ENCODE assay signal across 27 mouse cellular contexts in genomic region chr9:28012664-28013063, GRCm38 (mm10).
DNase-seq lines count a peak whose midpoint lies in the region; ATAC-seq lines count a peak whose summit lies in the region.
"Had no signal": no experiment of that assay in that cellular context is flagged by ENCODE, and none has a peak within 500 bp of the region (broad histone marks: within the 10 kb centered on the region; RNA-seq: fewer than 3 reads in every experiment).

No protein-coding gene starts in this region.

- H3K9me3 ChIP-seq in forebrain, embryonic 15.5 days = no peaks in the 10 kb centered on the region
- no peaks in the 10 kb centered on the region for H3K9me3 ChIP-seq in forebrain, embryonic 13.5 days (replicated peaks)
- H3K9me3 ChIP-seq: G1E; hindbrain, embryonic 10.5 days; kidney, embryonic 15.5 days; limb, embryonic 13.5 days; lung, embryonic 15.5 days; midbrain, embryonic 10.5 days; midbrain, embryonic 15.5 days; neural tube, embryonic 15.5 days had no signal

- ATAC-seq in forebrain, embryonic 15.5 days (replicated peaks) = no peak
- no peak for ATAC-seq in forebrain, embryonic 13.5 days
- ATAC-seq: hindbrain, embryonic 16.5 days; midbrain, embryonic 15.5 days had no signal

- H3K4me1 ChIP-seq in forebrain, embryonic 15.5 days = peaks cover 11% of the 10 kb centered on the region; the same call in 1 of the 2 replicates
- peaks cover 7% of the 10 kb centered on the region; the same call in 1 of the 2 replicates for H3K4me1 ChIP-seq in forebrain, embryonic 13.5 days
- H3K4me1 ChIP-seq: hindbrain, embryonic 10.5 days; kidney, embryonic 15.5 days; lung, embryonic 15.5 days had no signal

- H3K27me3 ChIP-seq in forebrain, embryonic 15.5 days = no peaks in the 10 kb centered on the region
- no peaks in the 10 kb centered on the region for H3K27me3 ChIP-seq in forebrain, embryonic 13.5 days
- H3K27me3 ChIP-seq: kidney, embryonic 15.5 days; lung, embryonic 15.5 days; midbrain, embryonic 15.5 days; neural tube, embryonic 15.5 days had no signal

- peak; percentile 16 for DNase-seq in layer of hippocampus, adult 9-11 months
- DNase-seq in layer of hippocampus, adult 9-10 months (ENCODE audit: low spot score) = no peak
- peak; percentile 35 to 49 for DNase-seq in right cerebral cortex, adult 2 months (ENCODE audit: low spot score in 2 of 2)
- DNase-seq in right cerebral cortex, postnatal 10 days (ENCODE audit: low spot score in 2 of 2) = no peak
- DNase-seq in spleen, adult 18-20 months = no peak
- DNase-seq: adrenal gland, postnatal 10 days; cerebellum, adult 11-12 months; cerebellum, postnatal 10 days; heart, postnatal 14 days; kidney, adult 18-20 months; kidney, postnatal 25 days; retina, postnatal 1 day; thymus, adult 18-20 months; thymus, postnatal 25 days had no signal

- H3K4me3 ChIP-seq in forebrain, embryonic 15.5 days = no peak overlapping the region
- H3K4me3 ChIP-seq in forebrain, embryonic 13.5 days = no peak overlapping the region
- H3K4me3 ChIP-seq: erythroblast, embryonic 14.5 days; hindbrain, embryonic 10.5 days; kidney, embryonic 15.5 days; limb, embryonic 13.5 days; lung, embryonic 15.5 days; midbrain, embryonic 10.5 days; midbrain, embryonic 15.5 days; neural tube, embryonic 15.5 days had no signal

- no peaks in the 10 kb centered on the region for H3K36me3 ChIP-seq in forebrain, embryonic 15.5 days
- no peaks in the 10 kb centered on the region for H3K36me3 ChIP-seq in forebrain, embryonic 13.5 days (ENCODE audit: poor library complexity, severe bottlenecking)
- H3K36me3 ChIP-seq: G1E; hindbrain, embryonic 10.5 days; kidney, embryonic 15.5 days; limb, embryonic 13.5 days; lung, embryonic 15.5 days; midbrain, embryonic 10.5 days; midbrain, embryonic 15.5 days; neural tube, embryonic 15.5 days had no signal

- 48% methylated on average over 7 of the region's 7 CpGs for WGBS in forebrain, embryonic 15.5 days
- WGBS in forebrain, embryonic 13.5 days = 71% methylated on average over 7 of the region's 7 CpGs

- H3K9ac ChIP-seq in forebrain, embryonic 15.5 days (replicated peaks) = no peak overlapping the region
- no peak overlapping the region for H3K9ac ChIP-seq in forebrain, embryonic 13.5 days
- H3K9ac ChIP-seq: kidney, embryonic 15.5 days; limb, embryonic 13.5 days; lung, embryonic 15.5 days; midbrain, embryonic 15.5 days; neural tube, embryonic 15.5 days had no signal

- no peak overlapping the region for H3K4me2 ChIP-seq in forebrain, embryonic 15.5 days (replicated peaks)
- H3K4me2 ChIP-seq in forebrain, embryonic 13.5 days = no peak overlapping the region
- H3K4me2 ChIP-seq: kidney, embryonic 15.5 days; limb, embryonic 13.5 days; liver, embryonic 11.5 days; lung, embryonic 15.5 days; midbrain, embryonic 15.5 days; neural tube, embryonic 15.5 days had no signal

- 0 out of 2 replicates have a peak overlapping the region, but pooled peaks have one; percentile 11 for H3K27ac ChIP-seq in forebrain, embryonic 15.5 days (replicated peaks)
- no peak overlapping the region for H3K27ac ChIP-seq in forebrain, embryonic 13.5 days
- H3K27ac ChIP-seq: hindbrain, embryonic 10.5 days; kidney, embryonic 15.5 days; limb, embryonic 13.5 days; lung, embryonic 15.5 days; midbrain, embryonic 10.5 days; midbrain, embryonic 15.5 days; neural tube, embryonic 15.5 days had no signal

Comparison
In these comparisons a context has a peak if more than half of its experiments do, and no peak if none do; other contexts are left out.
1. DNase-seq: peak in layer of hippocampus, adult 9-11 months (single experiment) and right cerebral cortex, adult 2 months (2 of 2); none in layer of hippocampus, adult 9-10 months (single experiment), right cerebral cortex, postnatal 10 days (0 of 2) and spleen, adult 18-20 months (0 of 2).